Mouse (Mus musculus) lung, embryonic 16.5 days (tissue): Measurements from ENCODE around the gene Nmb. TPM values are rescaled to one million over a fixed set of nuclear protein-coding genes. Genes with fewer than 3 reads are reported as not detected.

Experiments used
- ATAC-seq: fragments of 200-750 bp; cut with Nextera tagmentation; 2 replicates; pipeline ENCODE4 v1.8.0; 2017; ENCODE audit warnings: low read depth, mild to moderate bottlenecking, moderate library complexity
- H3K27ac ChIP-seq: fragments of 300-500 bp; sonication (generic); 2 replicates; pipeline ENCODE4 v1.5.1; 2014; ENCODE audit warnings: mild to moderate bottlenecking, control low read depth, low read length
- H3K27me3 ChIP-seq: fragments of 300-500 bp; sonication (generic); 2 replicates; pipeline ENCODE4 v1.6.1; 2014; ENCODE audit warnings: low read depth, low read length, mixed read lengths; ENCODE audit not compliant: control insufficient read depth, insufficient read depth
- H3K36me3 ChIP-seq: fragments of 300-500 bp; sonication (generic); 2 replicates; pipeline ENCODE4 v1.6.1; 2014; ENCODE audit warnings: low read length; ENCODE audit not compliant: control insufficient read depth, insufficient read depth
- H3K4me1 ChIP-seq: fragments of 300-500 bp; sonication (generic); replicated peaks from 2 replicates; pipeline ENCODE4 v1.6.1; 2014; ENCODE audit warnings: low read length, mixed read lengths; ENCODE audit not compliant: control insufficient read depth, insufficient read depth
- H3K4me2 ChIP-seq: fragments of 300-500 bp; sonication (generic); 2 replicates; pipeline ENCODE4 v1.6.1; 2014; ENCODE audit warnings: low read depth, low read length, control low read depth
- H3K4me3 ChIP-seq: fragments of 300-500 bp; sonication (generic); 2 replicates; pipeline ENCODE4 v1.5.1; 2014; ENCODE audit warnings: mild to moderate bottlenecking, low read length, control low read depth
- H3K9ac ChIP-seq: fragments of 300-500 bp; sonication (generic); 2 replicates; pipeline ENCODE4 v1.6.1; 2014; ENCODE audit warnings: low read length, control low read depth
- H3K9me3 ChIP-seq: fragments of 300-500 bp; sonication (generic); 2 replicates; pipeline ENCODE4 v1.6.1; 2016; ENCODE audit warnings: low read length; ENCODE audit not compliant: control insufficient read depth
- WGBS: fragments of 180-500 bp; shearing (Covaris S2); extraction: QIAGEN DNeasy Blood & Tissue Kit; methylation state at CpG from one replicate; pipeline ENCODE4 v1.1.7; 2014; 5-methylcytosine and 5-hydroxymethylcytosine counted together
- polyA plus RNA-seq: library from polyadenylated mRNA; unstranded; fragments of >200 nt; fragmentation: Nextera tagmentation; extraction: Ambion mirVana; gene quantifications from 2 replicates; pipeline ENCODE4 v1.2.1, GENCODE M21; 2015

The Nmb gene
- polyA plus RNA-seq, 1 experiment from 2014 or later, result 9.7 TPM

- 47% methylated on average over 7 of the region's 7 CpGs for WGBS
- ATAC-seq, result no peak
- H3K9ac ChIP-seq, result peak overlapping the region; percentile 32; the same call in 1 of the 2 replicates
- H3K27me3 ChIP-seq, result no peaks in the 10 kb centered on the region
- peaks cover 26% of the 10 kb centered on the region for H3K4me1 ChIP-seq
- no peaks in the 10 kb centered on the region for H3K9me3 ChIP-seq
- H3K27ac ChIP-seq, result peak overlapping the region; percentile 48
- no peak overlapping the region for H3K4me2 ChIP-seq
- H3K4me3 ChIP-seq, result no peak overlapping the region
- H3K36me3 ChIP-seq, result peaks cover 38% of the 10 kb centered on the region
Measured at GRCm38 (mm10) chr7:80866514-80867147, 38.2 kb downstream of the Nmb start.

GRCm38 (mm10) chr7:80865521-80865920, 39.4 kb downstream of the Nmb start:
- ATAC-seq, result no peak
- WGBS, result 83% methylated on average over 7 of the region's 7 CpGs
- Histone ChIP-seq H3K9ac (no peak overlapping the region), H3K4me2 (0 out of 2 replicates have a peak overlapping the region, but pooled peaks have one; percentile 16), H3K27ac (peak overlapping the region; percentile 73), H3K9me3 (no peaks in the 10 kb centered on the region), H3K36me3 (peaks cover 32% of the 10 kb centered on the region), H3K27me3 (no peaks in the 10 kb centered on the region), H3K4me1 (peaks cover 28% of the 10 kb centered on the region), H3K4me3 (no peak overlapping the region)

- Histone ChIP-seq H3K9me3 (no peaks in the 10 kb centered on the region), H3K9ac (no peak overlapping the region; the same call in 1 of the 2 replicates), H3K4me1 (peaks cover 28% of the 10 kb centered on the region), H3K27me3 (no peaks in the 10 kb centered on the region), H3K4me2 (peak overlapping the region; percentile 16; the same call in 1 of the 2 replicates), H3K4me3 (no peak overlapping the region), H3K27ac (peak overlapping the region; percentile 73), H3K36me3 (peaks cover 27% of the 10 kb centered on the region)
- ATAC-seq, result peak; percentile 11; the same call in 1 of the 2 replicates
- WGBS, result 58% methylated on average over 8 of the region's 8 CpGs
Measured at GRCm38 (mm10) chr7:80864831-80865230, 40.0 kb downstream of the Nmb start.

- Histone ChIP-seq H3K4me2 (no peak overlapping the region), H3K27ac (peak overlapping the region; percentile 73), H3K27me3 (no peaks in the 10 kb centered on the region), H3K9me3 (no peaks in the 10 kb centered on the region), H3K36me3 (peaks cover 24% of the 10 kb centered on the region), H3K9ac (no peak overlapping the region), H3K4me1 (peaks cover 28% of the 10 kb centered on the region), H3K4me3 (no peak overlapping the region)
- no peak for ATAC-seq
- WGBS, result 68% methylated on average over 1 of the region's 1 CpGs
Measured at GRCm38 (mm10) chr7:80864151-80864550, 40.7 kb downstream of the Nmb start.

- no peak for ATAC-seq
- 85% methylated on average over 5 of the region's 5 CpGs for WGBS
- H3K4me1 ChIP-seq, result peaks cover 28% of the 10 kb centered on the region
- no peak overlapping the region for H3K4me3 ChIP-seq
- peaks cover 21% of the 10 kb centered on the region for H3K36me3 ChIP-seq
- H3K27me3 ChIP-seq, result no peaks in the 10 kb centered on the region
- no peak overlapping the region for H3K4me2 ChIP-seq
- H3K9me3 ChIP-seq, result no peaks in the 10 kb centered on the region
- H3K27ac ChIP-seq, result peak overlapping the region; percentile 73; the same call in 1 of the 2 replicates
- peak overlapping the region; percentile 43 for H3K9ac ChIP-seq
Measured at GRCm38 (mm10) chr7:80863520-80863919, 41.4 kb downstream of the Nmb start.

- H3K9me3 ChIP-seq, result no peaks in the 10 kb centered on the region
- H3K27ac ChIP-seq, result no peak overlapping the region
- ATAC-seq, result no peak
- H3K36me3 ChIP-seq, result peaks cover 12% of the 10 kb centered on the region
- no peak overlapping the region for H3K4me3 ChIP-seq
- H3K4me1 ChIP-seq, result peaks cover 28% of the 10 kb centered on the region
- no peak overlapping the region for H3K9ac ChIP-seq
- H3K27me3 ChIP-seq, result no peaks in the 10 kb centered on the region
- H3K4me2 ChIP-seq, result no peak overlapping the region
- 86% methylated on average over 2 of the region's 2 CpGs for WGBS
Measured at GRCm38 (mm10) chr7:80862475-80862874, 42.4 kb downstream of the Nmb start.

- Histone ChIP-seq H3K27me3 (no peaks in the 10 kb centered on the region), H3K27ac (peak within 1 kb of the TSS; percentile 78), H3K9ac (peak within 1 kb of the TSS; percentile 83), H3K4me2 (peak within 1 kb of the TSS; percentile 85), H3K36me3 (peaks cover 8% of the 10 kb centered on the region), H3K4me1 (peaks cover 24% of the 10 kb centered on the region), H3K9me3 (no peaks in the 10 kb centered on the region), H3K4me3 (peak within 1 kb of the TSS; percentile 66)
- ATAC-seq, result peak; percentile 98
- WGBS, result under 1% methylated on average over 38 of the region's 40 CpGs
Measured at GRCm38 (mm10) chr7:80860729-80861274, 44.1 kb downstream of the Nmb start, which contains the start of gene Zscan2. TSS of gene Zscan2 (plus strand) at chr7:80860920.

GRCm38 (mm10) chr7:80860227-80860626, 44.6 kb downstream of the Nmb start:
- peak; percentile 64 for ATAC-seq
- Histone ChIP-seq H3K27ac (peak overlapping the region; percentile 14; the same call in 1 of the 2 replicates), H3K9ac (peak overlapping the region; percentile 60)

GRCm38 (mm10) chr7:80857181-80857580, 47.7 kb downstream of the Nmb start:
- no peaks in the 10 kb centered on the region for H3K27me3 ChIP-seq
- WGBS, result 15% methylated on average over 6 of the region's 6 CpGs
- no peak for ATAC-seq
- no peak overlapping the region for H3K27ac ChIP-seq
- no peaks in the 10 kb centered on the region for H3K9me3 ChIP-seq
- H3K4me1 ChIP-seq, result peaks cover 7% of the 10 kb centered on the region
- no peaks in the 10 kb centered on the region for H3K36me3 ChIP-seq
- H3K4me2 ChIP-seq, result no peak overlapping the region
- no peak overlapping the region for H3K4me3 ChIP-seq
- H3K9ac ChIP-seq, result no peak overlapping the region

More at GRCm38 (mm10) chr7:80860227-80860626, 44.6 kb downstream of the Nmb start:
- Histone ChIP-seq H3K27me3 (no peaks in the 10 kb centered on the region), H3K36me3 (peaks cover 3% of the 10 kb centered on the region; the same call in 1 of the 2 replicates), H3K4me2 (peak overlapping the region; percentile 66), H3K4me1 (peaks cover 22% of the 10 kb centered on the region), H3K9me3 (no peaks in the 10 kb centered on the region), H3K4me3 (peak overlapping the region; percentile 66)
- WGBS, result under 1% methylated on average over 13 of the region's 13 CpGs
